Mouse (Mus musculus): ENCODE data around the gene Atp5j. TPM values are rescaled to one million over a fixed set of nuclear protein-coding genes. Genes with fewer than 3 reads are reported as not detected.

The Atp5j gene
- total RNA-seq (2023), result 127 TPM

DNA sequence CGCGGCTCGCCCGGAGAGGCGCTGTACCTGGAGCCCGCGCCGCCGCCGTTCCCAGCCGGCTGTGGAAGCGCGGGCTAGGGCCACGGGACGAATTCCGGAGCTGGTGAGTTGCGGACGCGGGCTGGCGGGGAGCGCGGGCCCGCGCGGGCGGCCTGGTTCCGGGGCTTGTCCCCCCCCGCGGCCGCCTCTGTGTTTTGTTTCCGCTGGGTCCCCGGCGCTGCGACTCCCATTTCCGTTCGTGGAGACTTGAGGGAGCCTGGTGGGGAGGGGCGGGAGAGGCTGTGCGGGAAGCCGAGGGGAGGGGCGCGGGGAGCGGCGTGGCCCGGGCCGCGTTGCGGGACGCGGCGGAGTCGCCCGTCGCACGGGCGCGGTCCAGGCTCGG lies at the start of gene Atp5j:
TSS of gene Atp5j (minus strand) at position 185 of the 382 bp plus-strand sequence.

DNA sequence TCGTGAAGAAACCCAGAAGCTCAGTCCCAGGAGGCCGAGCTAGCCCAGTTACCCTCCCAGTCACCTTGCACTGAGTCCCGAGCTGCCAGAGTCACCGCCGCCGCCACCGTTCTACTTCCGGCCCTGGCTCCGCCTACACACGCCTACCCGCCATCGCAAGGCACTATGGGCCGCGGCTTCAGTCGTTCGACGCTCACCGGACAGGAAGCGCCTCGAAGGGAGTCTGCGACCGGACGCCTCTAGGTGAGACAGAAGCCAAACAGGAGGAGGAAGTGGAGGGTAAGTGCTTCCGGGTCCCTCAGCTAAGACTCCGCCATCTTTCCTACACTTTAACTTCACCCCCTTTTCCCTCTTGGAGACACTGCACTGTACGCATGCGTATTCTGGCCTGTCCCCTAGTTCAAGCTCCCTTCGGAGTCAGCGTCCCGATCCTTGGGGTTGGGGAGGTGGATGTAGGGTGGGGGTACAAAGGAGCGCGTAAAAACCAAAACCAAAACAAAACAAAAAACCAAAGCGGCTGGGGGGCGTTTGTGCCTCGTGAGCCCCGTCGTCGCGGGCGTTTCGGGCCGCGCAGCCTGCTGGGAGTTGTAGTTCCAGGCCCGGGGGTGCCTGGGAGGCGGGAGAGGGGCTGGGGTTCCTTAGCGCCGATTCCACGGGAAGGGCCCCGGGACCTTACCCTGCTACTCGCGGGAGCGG lies 532 bp downstream of the Atp5j start, which contains the start of gene Gabpa:
TSS of gene Gabpa (plus strand) at position 181 of the 696 bp plus-strand sequence.

Other genes with a start within 250 kb of the Atp5j start
- 16.5 TPM for gene Mrpl39, start 99.9 kb downstream of the Atp5j start, total RNA-seq (2023)
- not detected for gene Jam2, start 61.5 kb downstream of the Atp5j start, total RNA-seq (2023)
- 45.8 TPM for gene Gabpa, start 700 bp downstream of the Atp5j start, total RNA-seq (2023)